Mouse (Mus musculus) olfactory bulb, adult 2 months (tissue): ENCODE results near the gene Fam50b.

Experiments
- CTCF ChIP-seq: fragments of 200-500 bp; IDR thresholded peaks from 2 replicates; pipeline ENCODE4 v1.5.1; 2012; ENCODE audit warnings: low read depth, mild to moderate bottlenecking, low read length, moderate library complexity; ENCODE audit not compliant: insufficient read depth
- POLR2A ChIP-seq: fragments of 200-500 bp; IDR thresholded peaks from 2 replicates; pipeline ENCODE4 v1.6.1; 2012; ENCODE audit warnings: mild to moderate bottlenecking, low read depth, low read length, moderate library complexity; ENCODE audit not compliant: insufficient read depth

GRCm38 (mm10) chr13:34765269-34765668 lies 30.6 kb downstream of the Fam50b start:
- TF ChIP-seq CTCF (no peak), POLR2A (no peak)
